Mouse (Mus musculus): Measurements from ENCODE around the gene Tesc.

The Tesc gene

DNA sequence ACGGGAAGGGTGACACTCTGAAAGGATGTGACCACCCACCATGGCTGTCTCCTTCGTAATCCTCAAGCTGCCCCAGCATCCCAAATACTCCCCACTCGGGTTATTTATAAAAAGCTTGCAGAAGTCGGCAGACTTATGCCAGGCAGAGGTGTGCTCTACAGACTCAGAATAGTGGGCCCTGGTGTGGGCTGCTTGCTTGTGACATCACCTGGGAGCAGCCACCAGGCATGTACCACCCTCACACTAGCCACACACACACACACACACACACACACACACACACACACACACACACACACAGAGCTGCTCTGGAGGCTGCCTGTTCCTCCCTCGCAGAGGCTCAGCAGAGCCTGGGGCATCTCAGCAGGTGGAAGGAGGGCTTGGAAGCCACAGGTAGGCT lies 10.0 kb upstream of the Tesc start:
- no peak for DNase-seq

DNA sequence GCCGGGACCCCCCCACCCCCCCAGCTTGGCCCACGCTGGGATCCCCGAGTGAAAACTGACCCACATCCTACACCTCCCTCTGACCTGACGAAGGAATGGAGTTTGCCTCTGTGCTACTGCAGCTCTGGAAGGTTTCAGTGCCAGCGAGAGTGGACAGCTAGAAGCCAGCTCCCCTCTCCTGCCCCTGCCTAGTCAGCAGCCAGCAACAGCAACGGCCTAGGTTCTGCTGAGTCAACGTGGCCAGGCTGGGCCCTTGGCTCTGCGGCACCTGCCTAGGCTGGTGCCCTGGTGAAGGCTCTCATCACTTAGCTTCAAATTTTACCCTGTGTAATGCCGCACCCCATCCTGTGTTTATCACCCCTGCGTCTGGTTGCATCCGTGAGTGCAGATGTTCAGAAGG lies 7.6 kb upstream of the Tesc start:
- no peak for DNase-seq

- no peak for DNase-seq
These were observed 4.5 kb upstream of the Tesc start for GRCm38 (mm10) chr5:118023053-118023452.

DNA sequence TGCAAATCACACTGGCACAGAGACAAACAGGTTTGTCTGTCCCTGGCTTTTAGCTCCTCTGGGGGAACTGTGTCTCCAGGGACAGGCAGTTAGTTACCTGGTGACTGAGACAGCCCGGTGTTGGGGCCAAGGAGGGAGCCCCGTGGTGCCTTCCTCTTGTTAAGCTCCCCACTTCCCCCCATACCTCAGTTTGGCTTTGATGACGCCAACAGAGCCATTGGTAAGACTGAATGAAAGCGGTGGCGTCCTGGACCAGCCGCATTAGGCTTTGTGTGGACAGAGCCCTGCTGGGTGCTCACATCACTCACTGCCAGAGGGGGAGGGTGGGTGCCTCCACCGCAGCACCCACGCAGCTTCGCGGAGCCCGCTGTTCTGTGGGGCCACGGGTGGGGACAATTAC lies 1.7 kb upstream of the Tesc start:
- no peak for DNase-seq

- no peak for DNase-seq
These were observed 1.2 kb upstream of the Tesc start for GRCm38 (mm10) chr5:118026343-118026742.

- DNase-seq, result no peak
These were observed 344 bp upstream of the Tesc start for GRCm38 (mm10) chr5:118027101-118027697.

- peak; percentile 58 for DNase-seq
These were observed 870 bp downstream of the Tesc start for GRCm38 (mm10) chr5:118028191-118029034.

DNA sequence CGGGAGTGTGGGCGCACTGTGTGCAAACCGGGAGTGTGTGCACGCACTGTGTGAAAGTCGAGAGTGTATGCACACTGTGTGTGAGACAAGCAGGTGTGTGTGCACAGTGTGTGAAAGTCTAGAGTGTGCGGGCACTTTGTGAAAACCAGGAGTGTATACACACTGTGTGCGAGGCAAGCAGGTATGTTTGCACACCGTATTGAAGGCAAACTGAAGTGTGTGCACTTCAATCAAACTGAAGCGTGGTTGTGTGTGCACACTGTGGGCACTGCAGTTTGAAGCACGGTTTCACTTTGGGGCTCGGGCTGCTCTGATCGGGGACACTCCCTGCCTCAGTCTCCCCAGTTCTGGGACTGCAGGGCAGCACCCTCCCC lies 1.5 kb downstream of the Tesc start:
- DNase-seq, result no peak

DNA sequence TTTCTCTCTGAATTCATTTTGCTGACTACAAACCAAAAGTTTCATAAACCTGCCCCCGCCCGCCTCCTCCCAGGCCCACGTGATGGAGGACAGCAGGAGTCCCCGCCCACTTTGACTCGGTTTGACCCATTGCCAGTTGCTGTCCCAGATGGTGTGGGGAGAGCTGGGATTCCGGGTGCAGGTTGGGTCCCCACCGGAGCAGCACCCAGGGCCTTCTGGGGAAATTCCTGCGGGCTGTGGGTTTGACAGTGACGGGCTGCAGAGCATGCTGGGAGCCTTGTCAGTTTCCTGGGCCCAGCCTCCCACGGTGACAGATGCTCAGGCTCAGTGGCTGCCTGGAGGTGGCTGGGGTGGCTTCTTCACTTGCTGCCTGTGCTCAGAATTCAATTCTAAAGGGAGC lies 1.9 kb downstream of the Tesc start:
- DNase-seq, result peak; percentile 70

DNA sequence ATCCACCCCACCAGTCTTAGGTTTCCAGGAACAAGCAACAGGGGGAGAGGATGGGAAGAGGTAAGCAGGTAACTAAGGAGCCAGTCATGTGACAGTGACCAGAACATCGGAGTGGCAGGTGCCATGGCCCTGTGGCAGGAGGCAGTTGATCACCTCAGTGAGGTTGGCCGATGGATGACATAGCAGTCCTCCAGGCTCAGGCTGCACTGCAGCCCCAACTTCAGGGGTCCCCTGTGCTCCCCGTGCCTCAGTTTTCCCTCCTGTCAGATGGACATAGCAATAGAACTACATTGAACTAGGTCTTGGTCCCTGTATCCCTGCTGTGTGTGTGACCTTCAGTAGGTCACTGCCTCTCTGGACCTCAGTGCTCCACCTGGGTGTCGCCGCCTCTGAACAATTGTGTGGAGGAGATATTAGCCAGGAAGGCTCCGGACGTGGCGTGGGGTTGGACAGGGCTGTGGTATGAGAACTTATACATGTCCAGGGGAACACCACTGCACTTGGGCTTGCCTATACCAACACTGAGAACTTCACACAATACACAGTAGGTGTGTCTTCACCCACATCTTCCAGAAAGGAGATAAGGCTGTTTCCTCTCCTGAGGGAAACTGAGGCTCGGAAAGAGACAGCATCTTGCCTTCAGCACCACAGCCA lies 2.6 kb downstream of the Tesc start:
- no peak for DNase-seq

DNA sequence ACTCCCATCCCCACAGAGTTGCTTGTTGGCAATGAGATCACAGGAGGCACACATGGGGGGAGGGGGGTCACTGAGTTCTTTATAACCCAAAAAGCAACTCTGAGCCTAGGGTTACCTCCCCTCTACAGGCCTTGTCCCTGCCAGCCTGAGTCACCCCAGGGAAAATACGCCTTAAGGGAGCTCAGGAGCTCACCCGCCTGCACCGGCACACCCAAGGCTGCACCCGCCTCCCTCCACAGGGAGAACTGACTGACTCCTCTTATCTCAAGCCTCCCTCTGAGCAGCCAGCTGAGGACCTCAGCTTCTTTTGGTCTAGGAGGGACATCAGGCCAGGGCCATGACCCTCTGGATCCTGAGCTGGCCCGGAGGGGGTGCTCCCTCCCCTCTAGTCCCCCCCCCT lies 3.5 kb downstream of the Tesc start:
- DNase-seq, result no peak

DNA sequence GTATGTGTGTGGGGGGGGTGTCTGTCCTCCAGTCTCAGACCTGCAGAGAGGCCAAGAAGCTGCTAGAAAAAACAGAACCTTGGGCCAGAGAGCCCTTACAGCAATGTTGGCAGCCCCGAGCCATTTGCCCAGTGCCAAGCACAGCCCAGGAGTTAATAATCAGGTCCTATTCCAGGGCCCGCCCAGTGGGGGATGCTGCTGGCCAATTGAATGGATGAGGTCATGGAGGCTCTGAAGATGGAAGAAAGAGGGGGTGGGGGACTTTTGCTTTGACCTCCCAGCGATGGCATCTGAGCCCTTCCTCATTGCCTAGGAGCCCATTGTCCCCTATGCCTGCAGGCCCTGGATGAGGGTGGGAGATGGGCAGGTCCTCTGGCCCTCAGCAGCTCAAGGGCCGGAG lies 4.0 kb downstream of the Tesc start:
- peak; percentile 51 for DNase-seq

GRCm38 (mm10) chr5:118033328-118033727 lies 5.8 kb downstream of the Tesc start:
- DNase-seq, result peak; percentile 54

DNA sequence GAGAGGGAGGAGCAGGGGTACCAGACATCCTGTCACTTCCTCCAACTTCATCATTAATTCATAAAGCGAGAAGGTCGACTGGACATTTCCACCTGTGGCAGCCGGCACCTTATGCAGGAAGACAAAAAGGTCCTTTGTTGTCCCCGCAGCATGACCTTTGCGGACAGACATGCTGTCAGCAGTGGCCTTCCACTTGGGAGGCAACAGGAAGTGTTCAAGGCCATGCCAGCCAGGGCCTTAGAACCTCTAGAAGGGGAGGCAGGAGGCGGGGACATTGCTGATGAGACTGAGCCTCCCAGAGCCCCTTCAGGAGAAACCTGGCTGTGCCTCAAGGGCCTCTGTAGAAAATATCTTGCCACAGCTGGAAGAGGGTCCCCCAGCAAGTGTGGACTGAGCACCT lies 6.2 kb downstream of the Tesc start:
- DNase-seq, result no peak

DNA sequence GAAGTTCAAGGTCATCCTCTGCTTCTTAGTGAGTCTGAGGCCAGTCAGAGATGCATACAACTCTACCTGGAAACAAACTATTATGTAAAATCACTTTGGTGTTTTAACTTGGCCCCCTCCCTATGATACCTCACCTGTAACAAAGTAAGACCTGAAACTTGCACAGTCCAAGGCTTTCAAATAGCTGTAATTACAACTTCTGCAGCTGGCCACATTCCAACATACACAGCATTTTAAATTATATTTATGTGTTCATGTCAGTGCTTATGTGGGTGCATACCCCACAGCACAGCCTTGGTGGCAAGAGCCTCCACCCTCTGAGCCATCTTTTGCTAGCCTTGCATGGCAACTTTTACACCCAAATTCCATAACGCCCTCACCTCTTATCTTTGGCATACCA lies 7.1 kb downstream of the Tesc start:
- no peak for DNase-seq

- no peak for DNase-seq
These were observed 8.2 kb downstream of the Tesc start for GRCm38 (mm10) chr5:118035786-118036185.

GRCm38 (mm10) chr5:118036888-118037797 lies 9.6 kb downstream of the Tesc start:
- DNase-seq, result peak; percentile 43

DNA sequence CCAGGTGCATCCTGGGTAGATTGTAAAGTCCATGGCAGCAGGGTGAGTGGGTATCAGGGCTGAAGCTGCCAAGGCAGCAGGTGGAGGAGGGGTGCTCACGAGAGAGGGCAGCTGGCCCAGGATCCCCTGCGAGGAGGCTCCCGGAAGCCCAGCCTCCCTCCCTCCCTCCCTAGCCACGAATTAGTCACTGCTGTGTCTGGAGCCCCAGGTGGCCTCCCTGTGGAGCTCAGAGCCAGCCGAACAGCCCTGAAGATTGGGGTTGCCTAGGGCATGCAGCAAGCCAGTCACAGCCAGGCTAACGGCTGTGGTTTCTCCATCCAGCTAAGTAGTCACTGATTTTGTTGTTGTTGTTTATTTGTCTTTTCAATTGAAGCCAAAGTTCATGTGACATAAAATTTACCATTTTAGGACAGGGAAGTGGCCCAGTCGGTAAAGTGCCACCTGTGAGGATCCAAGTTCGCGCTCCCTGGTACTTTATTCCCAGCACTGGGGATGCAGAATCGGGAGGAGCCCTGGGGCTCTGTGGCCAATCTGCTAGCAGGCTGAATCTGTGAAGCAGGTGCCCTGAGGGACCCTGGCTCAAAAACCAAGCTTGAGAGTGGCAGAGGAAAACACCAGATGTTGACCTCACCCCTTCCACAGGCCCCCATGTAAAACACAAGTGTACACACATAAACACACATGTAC lies 10.4 kb downstream of the Tesc start:
- DNase-seq, result peak; percentile 70

DNA sequence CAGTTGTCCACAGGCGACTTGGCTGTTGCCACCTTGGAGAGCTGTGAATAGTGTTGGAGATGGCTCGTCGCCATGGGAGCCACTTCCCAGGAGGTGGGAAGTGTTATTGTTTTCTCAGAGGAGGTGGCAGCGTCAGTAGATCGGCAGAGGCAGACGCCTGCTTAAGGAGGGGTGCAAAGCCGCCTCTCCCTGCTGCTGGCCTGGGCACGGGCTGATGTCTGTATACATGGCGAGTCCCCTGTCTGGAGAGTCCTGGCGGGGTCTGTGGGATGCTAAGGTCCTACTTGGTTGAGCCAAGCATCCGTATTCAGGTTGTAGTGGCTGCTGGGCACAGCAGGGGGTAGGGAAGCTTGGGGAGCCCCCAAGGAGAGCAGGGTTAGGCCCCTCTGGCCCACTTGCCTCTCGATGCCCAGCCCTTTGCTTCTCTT lies 11.7 kb downstream of the Tesc start:
- DNase-seq, result peak; percentile 53

- peak; percentile 91 for DNase-seq
These were observed 15.1 kb downstream of the Tesc start for GRCm38 (mm10) chr5:118042599-118042998.

DNA sequence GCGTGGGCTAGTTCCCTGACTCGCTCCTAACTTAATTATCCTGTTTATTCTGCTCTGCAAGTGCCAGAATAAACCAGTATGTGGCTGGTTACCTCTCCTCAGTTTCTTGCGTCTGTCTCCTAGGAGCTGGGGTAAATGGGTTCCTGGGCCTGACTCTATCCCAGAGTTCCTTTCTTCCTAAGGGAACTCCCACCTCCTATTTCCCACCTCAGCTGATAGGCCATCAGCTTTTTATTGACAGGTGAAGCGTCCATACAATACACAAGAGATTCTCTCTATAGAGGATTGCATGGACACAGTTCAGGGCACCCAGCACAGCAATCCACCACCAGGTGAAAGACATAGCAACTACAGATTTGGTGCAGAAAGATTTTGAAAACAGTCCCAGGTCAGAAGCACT lies 16.2 kb downstream of the Tesc start:
- DNase-seq, result no peak

- DNase-seq, result peak; percentile 83
These were observed 17.4 kb downstream of the Tesc start for GRCm38 (mm10) chr5:118044907-118045306.

All from cerebellum, adult 11 months (tissue).